Mouse (Mus musculus): ENCODE measurements around the gene Kcnj8. TPM values are rescaled to one million over a fixed set of nuclear protein-coding genes. Genes with fewer than 3 reads are reported as not detected.

Kcnj8 gene
- not detected in 4 replicates for total RNA-seq (2023; ENCODE audit: inconsistent age)

DNA sequence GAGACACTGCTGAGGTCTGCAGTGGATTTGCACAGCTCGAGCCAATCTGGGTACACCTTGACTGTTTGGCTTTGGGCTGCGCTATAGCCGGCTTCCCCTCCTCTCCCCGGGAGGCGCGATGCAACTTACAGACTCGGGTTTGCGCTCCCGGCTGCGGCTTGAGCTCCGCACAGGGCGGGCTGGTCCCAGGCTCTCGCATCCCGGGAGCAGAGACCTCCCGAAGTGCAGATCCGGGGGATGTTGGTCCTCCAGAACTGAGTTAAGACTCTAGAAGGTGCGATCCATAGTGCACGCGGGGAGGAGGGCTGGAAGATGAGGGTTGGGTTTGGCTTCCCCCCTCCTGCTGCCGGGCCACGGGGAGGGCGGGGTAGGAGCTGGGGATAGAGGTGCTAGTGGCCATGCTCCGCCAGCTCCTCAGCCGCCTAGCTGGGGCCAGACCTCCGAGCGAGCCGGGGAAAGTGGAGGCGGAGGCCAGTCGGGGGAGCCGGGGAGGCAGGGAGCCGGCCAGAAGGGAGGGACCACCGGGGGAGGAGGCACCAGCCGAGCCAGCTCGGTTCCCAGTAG lies at the start of gene Kcnj8:
TSS of gene Kcnj8 (minus strand) at position 560 of the 564 bp plus-strand sequence.

Other genes starting within 250 kb of the Kcnj8 start
- not detected in 4 replicates for gene Slco1a5, start 248.6 kb downstream of the Kcnj8 start, total RNA-seq (2023; ENCODE audit: inconsistent age)
- gene Pyroxd1, start 226.0 kb downstream of the Kcnj8 start, total RNA-seq (2023; ENCODE audit: inconsistent age) = 20.0 to 25.6 TPM (median 23.3 TPM) in 4 replicates
- 29.4 to 44.9 TPM (median 32.1 TPM) in 4 replicates for gene Recql, start 184.5 kb downstream of the Kcnj8 start, total RNA-seq (2023; ENCODE audit: inconsistent age)
- 12.9 to 21.0 TPM (median 18.7 TPM) in 4 replicates for gene Golt1b, start 184.4 kb downstream of the Kcnj8 start, total RNA-seq (2023; ENCODE audit: inconsistent age)
- gene Spx, start 158.2 kb downstream of the Kcnj8 start, total RNA-seq (2023; ENCODE audit: inconsistent age) = 0.48 to 0.64 TPM (median 0.48 TPM) in 3 of 4 replicates, not detected in the other
- not detected in 4 replicates for gene Gys2, start 98.5 kb downstream of the Kcnj8 start, total RNA-seq (2023; ENCODE audit: inconsistent age)
- 0.90 to 0.96 TPM in 2 of 4 replicates, not detected in the others for gene Ldhb, start 63.7 kb downstream of the Kcnj8 start, total RNA-seq (2023; ENCODE audit: inconsistent age)
- not detected in 4 replicates for gene Abcc9, start 130.7 kb upstream of the Kcnj8 start, total RNA-seq (2023; ENCODE audit: inconsistent age)
- gene Cmas, start 185.1 kb upstream of the Kcnj8 start, total RNA-seq (2023; ENCODE audit: inconsistent age) = 39.2 to 55.6 TPM (median 48.5 TPM) in 4 replicates
- gene Sult6b2, start 232.9 kb upstream of the Kcnj8 start, total RNA-seq (2023; ENCODE audit: inconsistent age) = not detected in 4 replicates